Mouse (Mus musculus) right cerebral cortex, postnatal 4 days (tissue): Measurements from ENCODE around the gene Frmpd2.
"Not testable (repeated sequence)": the region's sequence is repeated elsewhere in the genome, so short reads cannot be mapped to it uniquely, and the experiment has no call there.

Source experiments
- DNase-seq: peaks from one replicate; pipeline ENCODE4 v3.0.0-alpha.2; 2022

The Frmpd2 gene

GRCm38 (mm10) chr14:33471331-33471730, at the start of gene Frmpd2:
Gene Frmpd2, plus strand, starts transcription at chr14:33471696.
- DNase-seq: no peak

- no peak for DNase-seq
Observed at GRCm38 (mm10) chr14:33423003-33423402, 48.5 kb upstream of the Frmpd2 start.

GRCm38 (mm10) chr14:33424124-33424523, 47.4 kb upstream of the Frmpd2 start:
- DNase-seq: no peak

- not testable (repeated sequence) for DNase-seq
Observed at GRCm38 (mm10) chr14:33432485-33432884, 39.0 kb upstream of the Frmpd2 start.

GRCm38 (mm10) chr14:33443780-33444179, 27.7 kb upstream of the Frmpd2 start:
- no peak for DNase-seq

- DNase-seq: no peak
Observed at GRCm38 (mm10) chr14:33445962-33446361, 25.5 kb upstream of the Frmpd2 start.

GRCm38 (mm10) chr14:33446561-33447023, 24.9 kb upstream of the Frmpd2 start:
- DNase-seq: no peak

- peak; percentile 95 for DNase-seq
Observed at GRCm38 (mm10) chr14:33447027-33447569, 24.4 kb upstream of the Frmpd2 start, which contains the start of gene Mapk8. Gene Mapk8, minus strand, starts transcription at chr14:33447158.

- DNase-seq: no peak
Observed at GRCm38 (mm10) chr14:33448276-33448675, 23.2 kb upstream of the Frmpd2 start.

- no peak for DNase-seq
Observed at GRCm38 (mm10) chr14:33449296-33449840, 22.1 kb upstream of the Frmpd2 start.

GRCm38 (mm10) chr14:33450331-33450730, 21.2 kb upstream of the Frmpd2 start:
- DNase-seq: no peak

GRCm38 (mm10) chr14:33463658-33464057, 7.8 kb upstream of the Frmpd2 start:
- DNase-seq: no peak

- DNase-seq: no peak
Observed at GRCm38 (mm10) chr14:33467766-33468165, 3.7 kb upstream of the Frmpd2 start.

GRCm38 (mm10) chr14:33474461-33474860, 3.0 kb downstream of the Frmpd2 start:
- DNase-seq: no peak

GRCm38 (mm10) chr14:33476094-33476760, 4.7 kb downstream of the Frmpd2 start:
- DNase-seq: no peak

- DNase-seq: no peak
Observed at GRCm38 (mm10) chr14:33481991-33482390, 10.5 kb downstream of the Frmpd2 start.

- no peak for DNase-seq
Observed at GRCm38 (mm10) chr14:33487805-33488550, 16.5 kb downstream of the Frmpd2 start.

- DNase-seq: no peak
Observed at GRCm38 (mm10) chr14:33495226-33495625, 23.7 kb downstream of the Frmpd2 start.

GRCm38 (mm10) chr14:33497418-33497817, 25.9 kb downstream of the Frmpd2 start:
- DNase-seq: no peak

- DNase-seq: no peak
Observed at GRCm38 (mm10) chr14:33498849-33499248, 27.4 kb downstream of the Frmpd2 start.

GRCm38 (mm10) chr14:33500631-33501030, 29.1 kb downstream of the Frmpd2 start:
- DNase-seq: no peak

- DNase-seq: no peak
Observed at GRCm38 (mm10) chr14:33503311-33503710, 31.8 kb downstream of the Frmpd2 start.

- DNase-seq: no peak
Observed at GRCm38 (mm10) chr14:33506696-33507095, 35.2 kb downstream of the Frmpd2 start.

- DNase-seq: no peak
Observed at GRCm38 (mm10) chr14:33508660-33509059, 37.2 kb downstream of the Frmpd2 start.
